Mouse (Mus musculus) bone marrow, adult 2 months (tissue): ENCODE data around the gene Nynrin.

Experiments
- CTCF ChIP-seq: fragments of 200-500 bp; IDR thresholded peaks from 2 replicates; pipeline ENCODE4 v1.5.1; 2011; ENCODE audit warnings: low read length, control low read depth; ENCODE audit not compliant: control insufficient read depth, insufficient read depth
- POLR2A ChIP-seq: fragments of 200-500 bp; IDR thresholded peaks from 2 replicates; pipeline ENCODE4 v1.6.1; 2011; ENCODE audit warnings: low read depth, mild to moderate bottlenecking, control low read depth, low read length, borderline replicate concordance; ENCODE audit not compliant: control insufficient read depth

- TF ChIP-seq POLR2A (no peak), CTCF (no peak)
Measured at GRCm38 (mm10) chr14:55854406-55855100, 743 bp downstream of the Nynrin start.
